Mouse (Mus musculus) hindbrain, embryonic 16.5 days (tissue): ENCODE measurements at regions not wholly inside any gene's neighbourhood (a gene's known extent, or its start where the extent isn't known, plus 50 kb on each side); places are given as distances from the start of the nearest gene placed in this dataset.

ENCODE experiments used
- ATAC-seq: fragments of 200-750 bp; cut with Nextera tagmentation; 2 replicates; pipeline ENCODE4 v1.8.0; 2017; ENCODE audit warnings: moderate TSS enrichment, moderate library complexity
- H3K27ac ChIP-seq: fragments of 300-500 bp; sonication (generic); 2 replicates; pipeline ENCODE4 v1.5.1; 2014; ENCODE audit warnings: low read depth, mild to moderate bottlenecking, control low read depth, low read length, moderate library complexity
- H3K27me3 ChIP-seq: fragments of 300-500 bp; sonication (generic); replicated peaks from 2 replicates; pipeline ENCODE4 v1.6.1; 2014; ENCODE audit warnings: low read length; ENCODE audit not compliant: control insufficient read depth, insufficient read depth
- H3K36me3 ChIP-seq: fragments of 300-500 bp; sonication (generic); 2 replicates; pipeline ENCODE4 v1.6.1; 2014; ENCODE audit warnings: mild to moderate bottlenecking, low read length, moderate library complexity, mixed read lengths; ENCODE audit not compliant: control insufficient read depth, insufficient read depth
- H3K4me1 ChIP-seq: fragments of 300-500 bp; sonication (generic); 2 replicates; pipeline ENCODE4 v1.6.1; 2014; ENCODE audit warnings: low read depth, low read length; ENCODE audit not compliant: control insufficient read depth, insufficient read depth
- H3K4me2 ChIP-seq: fragments of 300-500 bp; sonication (generic); 2 replicates; pipeline ENCODE4 v1.6.1; 2014; ENCODE audit warnings: mild to moderate bottlenecking, low read length, control low read depth, moderate library complexity
- H3K4me3 ChIP-seq: fragments of 300-500 bp; sonication (generic); 2 replicates; pipeline ENCODE4 v1.5.1; 2014; ENCODE audit warnings: mild to moderate bottlenecking, low read length, control low read depth, moderate library complexity
- H3K9ac ChIP-seq: fragments of 300-500 bp; sonication (generic); 2 replicates; pipeline ENCODE4 v1.6.1; 2014; ENCODE audit warnings: low read depth, mild to moderate bottlenecking, control low read depth, low read length, moderate library complexity
- H3K9me3 ChIP-seq: fragments of 300-500 bp; sonication (generic); 2 replicates; pipeline ENCODE4 v1.6.1; 2014; ENCODE audit warnings: mild to moderate bottlenecking, low read length, moderate library complexity; ENCODE audit not compliant: control insufficient read depth
- WGBS: fragments of 180-500 bp; shearing (Covaris S2); extraction: QIAGEN DNeasy Blood & Tissue Kit; methylation state at CpG from one replicate; pipeline ENCODE4 v1.1.7; 2014; 5-methylcytosine and 5-hydroxymethylcytosine counted together

DNA sequence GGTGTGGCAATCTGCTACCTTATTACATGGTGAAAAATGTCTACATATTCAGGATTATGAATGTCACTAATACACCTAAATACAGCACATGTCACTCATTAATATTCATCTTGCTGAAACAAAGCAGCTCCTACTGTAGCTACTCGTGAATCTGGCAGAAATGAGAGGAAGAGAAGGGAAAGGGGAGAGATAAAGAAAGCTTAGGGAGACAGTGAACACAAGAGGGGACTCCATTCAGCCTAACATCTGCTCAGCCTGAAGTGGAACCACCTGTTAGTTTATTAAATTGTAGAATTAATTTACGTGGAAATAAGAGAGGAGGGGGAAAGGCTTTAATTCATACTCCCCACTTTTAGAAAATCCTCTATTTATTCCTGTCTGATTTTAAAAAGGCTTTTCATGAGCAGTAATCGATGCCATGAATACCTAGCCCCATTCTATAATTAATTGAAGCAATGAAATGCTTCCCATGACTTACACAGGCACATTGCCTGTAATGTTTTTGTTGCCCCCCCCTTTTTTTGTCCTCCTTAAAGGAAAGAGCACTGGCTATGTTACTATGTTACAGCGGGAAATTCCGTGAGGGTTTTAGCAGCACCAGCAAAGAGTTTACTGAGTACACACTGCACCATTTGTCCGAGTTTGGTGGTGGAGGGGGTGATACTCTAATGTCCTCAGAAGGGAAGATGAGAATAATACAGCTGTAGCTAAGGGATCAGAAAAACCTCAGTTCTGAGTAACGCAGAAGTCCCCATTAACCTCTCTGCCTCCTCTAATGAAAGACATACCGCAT lies 319.2 kb upstream of the Rsrc1 start:
- H3K4me1 ChIP-seq, result no peaks in the 10 kb centered on the region
- H3K36me3 ChIP-seq, result no peaks in the 10 kb centered on the region
- no peak overlapping the region for H3K9ac ChIP-seq
- no peak overlapping the region for H3K27ac ChIP-seq
- no peak for ATAC-seq
- WGBS, result 67% methylated on average over 8 of the region's 8 CpGs
- no peak overlapping the region for H3K4me2 ChIP-seq
- H3K9me3 ChIP-seq, result no peaks in the 10 kb centered on the region
- H3K27me3 ChIP-seq, result no peaks in the 10 kb centered on the region
- H3K4me3 ChIP-seq, result no peak overlapping the region

DNA sequence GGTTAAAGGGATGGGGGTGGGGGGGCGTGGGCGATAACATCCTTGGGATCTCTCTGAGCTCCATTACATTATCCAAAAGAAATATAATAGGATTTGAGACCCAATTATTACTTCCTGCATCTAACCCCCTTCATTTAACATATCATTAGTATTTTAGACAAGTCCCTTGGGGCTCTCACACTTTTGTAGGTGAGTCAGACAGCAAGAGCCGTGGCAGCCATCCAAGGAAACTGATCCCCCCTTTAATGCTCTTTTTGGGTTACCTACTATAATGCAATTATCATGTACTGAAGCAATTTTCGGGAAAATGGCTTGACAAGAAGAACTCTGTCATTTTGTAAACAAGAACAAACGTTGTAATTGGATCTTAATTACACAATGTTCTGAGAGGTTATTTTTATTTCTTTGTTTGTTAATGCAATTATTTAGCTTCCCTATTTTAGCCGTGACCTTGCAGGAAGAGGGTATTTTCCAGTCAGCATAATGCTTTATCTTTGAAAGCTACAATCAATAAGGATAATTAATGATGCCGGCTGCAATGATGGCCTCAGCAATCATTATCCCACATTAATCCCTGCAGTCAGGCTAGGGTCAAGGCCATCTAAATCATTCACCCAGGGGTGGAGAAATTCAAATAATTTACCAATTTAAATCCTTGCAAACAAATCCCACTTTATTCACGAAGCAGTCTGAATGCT lies 297.5 kb upstream of the Rsrc1 start:
- Histone ChIP-seq H3K9me3 (no peaks in the 10 kb centered on the region), H3K4me2 (peak overlapping the region; percentile 15; the same call in 1 of the 2 replicates), H3K9ac (no peak overlapping the region), H3K27ac (no peak overlapping the region), H3K27me3 (no peaks in the 10 kb centered on the region), H3K4me3 (no peak overlapping the region), H3K36me3 (no peaks in the 10 kb centered on the region), H3K4me1 (peaks cover 2% of the 10 kb centered on the region)
- no peak for ATAC-seq
- WGBS, result 42% methylated on average over 8 of the region's 8 CpGs

DNA sequence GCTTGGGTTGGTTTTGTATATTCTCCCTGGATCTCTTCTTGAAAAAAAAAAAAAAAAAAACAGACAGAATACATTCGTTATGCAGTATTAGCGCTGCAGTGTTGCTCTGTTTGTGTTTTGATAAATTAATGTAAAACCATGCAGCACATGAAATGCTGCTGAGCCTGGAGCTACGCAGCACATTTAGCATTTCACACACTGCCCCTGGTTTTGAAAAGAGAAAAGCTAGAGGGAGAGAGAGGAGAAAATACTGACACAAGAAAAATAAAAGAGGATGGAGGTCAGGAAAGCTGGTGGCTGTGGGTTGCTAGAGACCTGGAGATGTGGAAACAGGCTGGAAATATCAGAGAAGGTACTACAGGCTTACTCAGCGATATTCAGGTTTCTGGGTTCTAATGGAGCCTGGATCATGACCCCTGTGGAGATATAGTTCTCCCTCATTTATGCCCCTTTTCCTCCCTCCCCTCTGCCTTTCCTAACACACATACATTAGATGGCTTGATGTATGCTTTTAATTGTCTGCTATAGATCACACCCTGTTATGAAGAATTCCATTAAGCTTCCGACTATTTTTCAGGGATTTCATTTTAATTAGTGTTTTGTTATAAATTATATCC lies 296.8 kb upstream of the Rsrc1 start:
- no peak overlapping the region for H3K9ac ChIP-seq
- H3K4me2 ChIP-seq, result no peak overlapping the region
- no peaks in the 10 kb centered on the region for H3K27me3 ChIP-seq
- no peaks in the 10 kb centered on the region for H3K9me3 ChIP-seq
- H3K36me3 ChIP-seq, result no peaks in the 10 kb centered on the region
- no peak overlapping the region for H3K4me3 ChIP-seq
- H3K27ac ChIP-seq, result no peak overlapping the region; the same call in 1 of the 2 replicates
- H3K4me1 ChIP-seq, result peaks cover 2% of the 10 kb centered on the region
- ATAC-seq, result 0 out of 2 replicates have a peak, but pooled peaks have one; percentile 40
- WGBS, result 50% methylated on average over 5 of the region's 5 CpGs

DNA sequence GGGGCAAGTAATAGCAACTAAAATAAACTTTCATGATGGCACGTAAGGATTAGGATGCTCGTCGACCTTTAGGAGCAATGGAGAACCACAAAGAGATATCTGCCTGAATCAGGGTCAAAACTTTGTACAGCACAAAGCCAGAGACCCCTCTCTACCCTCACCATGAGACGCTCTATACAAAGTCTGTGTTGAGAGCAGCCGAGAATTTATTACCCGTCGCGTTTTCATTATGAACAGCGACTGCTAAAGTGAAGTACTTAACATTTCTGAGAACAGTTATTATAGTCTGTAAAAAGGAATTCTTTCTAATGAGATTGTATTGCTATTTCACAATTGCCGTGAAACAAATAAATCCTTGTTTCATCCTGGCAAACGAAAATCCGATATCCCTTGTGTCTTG lies 296.1 kb upstream of the Rsrc1 start:
- no peak overlapping the region for H3K4me2 ChIP-seq
- no peaks in the 10 kb centered on the region for H3K36me3 ChIP-seq
- peaks cover 2% of the 10 kb centered on the region for H3K4me1 ChIP-seq
- no peak overlapping the region for H3K9ac ChIP-seq
- 66% methylated on average over 12 of the region's 12 CpGs for WGBS
- no peak overlapping the region for H3K4me3 ChIP-seq
- no peak overlapping the region for H3K27ac ChIP-seq
- no peaks in the 10 kb centered on the region for H3K27me3 ChIP-seq
- H3K9me3 ChIP-seq, result no peaks in the 10 kb centered on the region
- no peak for ATAC-seq

DNA sequence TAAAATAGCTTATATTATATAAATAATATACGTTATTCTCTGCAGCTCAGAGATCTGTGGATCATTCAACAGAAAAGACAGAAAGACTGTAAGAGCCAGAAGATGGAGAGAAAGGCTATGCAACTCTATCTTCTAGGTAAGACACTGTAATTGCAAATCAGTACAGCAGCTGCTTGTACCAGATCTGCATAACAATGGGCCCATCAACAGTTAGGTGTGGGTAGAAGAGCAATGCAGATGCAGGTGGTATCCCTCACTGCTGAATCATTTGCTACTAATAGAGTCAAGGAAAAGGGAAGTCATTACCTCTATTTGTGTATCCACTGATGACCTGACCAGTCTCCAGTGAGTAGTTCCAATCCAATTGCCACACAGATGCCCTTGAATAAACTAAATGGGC lies 294.1 kb upstream of the Rsrc1 start:
- H3K9ac ChIP-seq, result no peak overlapping the region
- no peaks in the 10 kb centered on the region for H3K36me3 ChIP-seq
- no peak for ATAC-seq
- no peak overlapping the region for H3K4me2 ChIP-seq
- no peak overlapping the region for H3K4me3 ChIP-seq
- H3K9me3 ChIP-seq, result no peaks in the 10 kb centered on the region
- H3K27ac ChIP-seq, result no peak overlapping the region
- 94% methylated on average over 1 of the region's 1 CpGs for WGBS
- H3K27me3 ChIP-seq, result no peaks in the 10 kb centered on the region
- peaks cover 2% of the 10 kb centered on the region for H3K4me1 ChIP-seq

DNA sequence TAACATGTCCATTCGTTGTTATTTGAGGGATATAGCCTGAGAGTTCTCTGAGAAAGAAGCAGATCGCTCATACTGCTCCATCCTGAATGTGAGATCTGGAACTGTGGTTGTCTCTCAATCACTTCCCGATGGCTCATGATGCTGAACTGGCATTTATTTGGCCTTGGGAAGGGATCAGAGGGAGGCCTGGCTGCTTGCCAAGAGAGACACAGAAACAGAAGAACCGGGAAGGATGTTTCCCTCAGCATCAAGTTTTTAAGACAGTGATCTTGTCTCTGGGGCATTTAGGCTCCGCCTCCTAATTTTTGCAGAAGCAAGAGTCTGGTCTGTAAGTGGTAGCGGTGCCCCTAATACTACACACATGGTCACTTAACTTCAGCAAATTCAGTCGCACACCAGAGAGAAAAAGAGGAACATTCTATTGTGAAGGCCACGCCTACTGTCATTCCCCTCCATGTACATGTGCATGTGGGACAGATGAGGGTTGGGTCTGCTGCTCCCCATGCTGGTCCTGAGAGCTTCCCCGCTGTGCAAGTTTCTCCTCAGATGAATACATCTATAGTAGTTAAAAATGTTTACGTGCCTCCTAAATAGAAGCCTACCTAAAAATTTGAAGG lies 290.2 kb upstream of the Rsrc1 start:
- no peak for ATAC-seq
- H3K4me2 ChIP-seq, result no peak overlapping the region
- H3K36me3 ChIP-seq, result no peaks in the 10 kb centered on the region
- H3K4me1 ChIP-seq, result no peaks in the 10 kb centered on the region
- H3K9me3 ChIP-seq, result no peaks in the 10 kb centered on the region
- no peak overlapping the region for H3K4me3 ChIP-seq
- H3K9ac ChIP-seq, result no peak overlapping the region
- H3K27ac ChIP-seq, result no peak overlapping the region
- H3K27me3 ChIP-seq, result no peaks in the 10 kb centered on the region
- 80% methylated on average over 10 of the region's 10 CpGs for WGBS

DNA sequence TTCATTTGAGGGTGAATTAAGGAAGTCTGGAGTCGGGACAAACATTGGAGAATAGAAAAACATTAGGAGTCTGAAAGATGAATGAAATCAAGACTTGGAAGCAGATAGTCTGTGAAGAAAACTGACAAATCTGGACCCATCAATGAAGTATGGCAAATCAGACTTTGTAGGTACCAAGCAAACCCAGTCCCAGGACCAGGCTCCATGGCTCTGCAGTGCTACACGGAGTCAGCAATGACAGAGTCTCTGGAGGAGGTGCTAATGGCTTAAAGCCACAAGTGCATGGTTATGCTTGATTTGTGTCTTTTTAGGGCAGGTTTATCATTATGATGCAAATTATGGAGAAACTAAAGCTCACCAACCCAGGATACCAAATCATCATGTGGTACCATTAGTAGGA lies 286.1 kb upstream of the Rsrc1 start:
- Histone ChIP-seq H3K9me3 (no peaks in the 10 kb centered on the region), H3K27me3 (no peaks in the 10 kb centered on the region), H3K4me3 (no peak overlapping the region), H3K4me2 (no peak overlapping the region), H3K27ac (no peak overlapping the region), H3K9ac (no peak overlapping the region), H3K36me3 (no peaks in the 10 kb centered on the region), H3K4me1 (no peaks in the 10 kb centered on the region)
- 94% methylated on average over 2 of the region's 2 CpGs for WGBS
- ATAC-seq, result no peak

DNA sequence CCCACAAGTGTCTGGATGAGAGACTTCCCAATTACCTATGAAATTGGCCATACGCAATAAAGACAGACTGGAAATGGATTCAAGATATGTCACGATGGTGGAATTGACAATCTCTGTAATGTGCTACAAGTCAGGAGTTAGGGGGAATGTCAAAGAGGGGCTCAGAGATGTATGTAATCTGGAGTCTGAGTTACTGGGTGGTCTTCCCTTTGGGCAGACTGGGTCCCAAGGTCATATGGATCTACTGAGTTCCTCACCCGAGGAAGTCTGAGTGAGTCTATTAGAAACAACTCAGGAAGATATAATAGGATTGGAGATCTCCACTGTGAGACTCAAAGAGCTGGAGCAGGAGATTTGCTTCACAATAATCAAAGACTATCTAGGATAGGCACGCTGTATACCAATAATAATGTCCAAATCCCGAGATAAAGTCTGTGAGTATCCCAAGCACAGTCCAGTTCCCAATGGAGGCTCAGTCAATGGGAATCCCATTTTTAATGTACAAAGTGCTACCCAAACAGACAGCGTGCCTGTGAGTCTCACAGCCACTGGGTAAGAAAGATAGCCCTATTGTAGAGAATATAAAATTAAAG lies 285.4 kb upstream of the Rsrc1 start:
- Histone ChIP-seq H3K27ac (no peak overlapping the region), H3K4me3 (no peak overlapping the region), H3K4me2 (no peak overlapping the region), H3K4me1 (no peaks in the 10 kb centered on the region), H3K9me3 (no peaks in the 10 kb centered on the region), H3K27me3 (no peaks in the 10 kb centered on the region), H3K36me3 (no peaks in the 10 kb centered on the region), H3K9ac (no peak overlapping the region)
- ATAC-seq, result no peak
- WGBS, result 85% methylated on average over 6 of the region's 6 CpGs

DNA sequence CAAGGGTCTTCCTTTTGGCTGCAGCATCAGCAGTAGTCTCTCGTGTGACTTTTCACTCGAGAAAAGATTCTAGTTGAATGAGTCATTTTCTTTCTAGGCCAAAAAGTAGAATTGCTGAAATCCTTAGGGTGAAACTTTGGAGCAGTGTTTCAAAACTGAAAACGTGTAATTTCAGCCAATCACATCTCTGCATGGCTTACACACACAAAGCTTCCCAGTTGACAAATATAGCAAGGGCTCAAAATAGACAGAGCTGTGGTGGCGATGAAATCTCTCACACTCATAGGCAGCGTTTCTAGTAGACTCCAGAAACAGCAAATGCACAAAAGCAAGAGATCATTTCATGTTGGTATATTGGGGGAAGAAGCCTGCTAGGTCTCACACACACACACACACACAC lies 283.1 kb upstream of the Rsrc1 start:
- Histone ChIP-seq H3K36me3 (no peaks in the 10 kb centered on the region), H3K9me3 (no peaks in the 10 kb centered on the region), H3K27me3 (no peaks in the 10 kb centered on the region), H3K4me3 (no peak overlapping the region), H3K4me1 (no peaks in the 10 kb centered on the region), H3K4me2 (no peak overlapping the region), H3K9ac (no peak overlapping the region), H3K27ac (no peak overlapping the region)
- no peak for ATAC-seq
- WGBS, result 79% methylated on average over 5 of the region's 5 CpGs
